Mouse (Mus musculus) gastrocnemius, adult 18-20 months (tissue): ENCODE data around the gene Ncaph2. TPM values are rescaled to one million over a fixed set of nuclear protein-coding genes. Genes with fewer than 3 reads are reported as not detected.
A peak's percentile ranks its signal among the peaks of the same experiment; 100 is the strongest.

Source experiments
- DNase-seq: peaks from one replicate; pipeline ENCODE4 v3.0.0; 2021; ENCODE audit warnings: low spot score
- long read RNA-seq, 2 experiments: library from polyadenylated mRNA; stranded (forward); transcript quantifications; one replicate each; pipeline ENCODE4 v2.0.0; 2021
- total RNA-seq, 2 experiments: library from RNA; stranded (reverse); gene quantifications; 2 replicates each; pipeline ENCODE4 v1.2.3; 2021

The Ncaph2 gene
- total RNA-seq: 10 to 100 TPM; 39.2 to 46.1 TPM
- long read RNA-seq, experiment 1, transcript Ncaph2-209 (20 exons, 3,255 nt): minor isoform, 10 of 87 reads
- long read RNA-seq, experiment 1, transcript Ncaph2-201 (20 exons, 3,223 nt): minor isoform, 6 of 87 reads
- long read RNA-seq, experiment 1, transcript Ncaph2-202 (20 exons, 3,299 nt): major isoform, 49 of 87 reads
- long read RNA-seq, experiment 1, transcript Ncaph2-203 (20 exons, 3,302 nt): minor isoform, 9 of 87 reads
- long read RNA-seq, experiment 1, partial matches to known transcripts: 7 of 87 reads
- long read RNA-seq, experiment 1, other reads (novel, unspliced or antisense): 6 of 87 reads
- long read RNA-seq, experiment 2, transcript Ncaph2-203 (20 exons, 3,302 nt): minor isoform, 13 of 82 reads
- long read RNA-seq, experiment 2, transcript Ncaph2-202 (20 exons, 3,299 nt): major isoform, 44 of 82 reads
- long read RNA-seq, experiment 2, transcript Ncaph2-209 (20 exons, 3,255 nt): minor isoform, 6 of 82 reads
- long read RNA-seq, experiment 2, partial matches to known transcripts: 8 of 82 reads
- long read RNA-seq, experiment 2, other reads (novel, unspliced or antisense): 8 of 82 reads

DNA sequence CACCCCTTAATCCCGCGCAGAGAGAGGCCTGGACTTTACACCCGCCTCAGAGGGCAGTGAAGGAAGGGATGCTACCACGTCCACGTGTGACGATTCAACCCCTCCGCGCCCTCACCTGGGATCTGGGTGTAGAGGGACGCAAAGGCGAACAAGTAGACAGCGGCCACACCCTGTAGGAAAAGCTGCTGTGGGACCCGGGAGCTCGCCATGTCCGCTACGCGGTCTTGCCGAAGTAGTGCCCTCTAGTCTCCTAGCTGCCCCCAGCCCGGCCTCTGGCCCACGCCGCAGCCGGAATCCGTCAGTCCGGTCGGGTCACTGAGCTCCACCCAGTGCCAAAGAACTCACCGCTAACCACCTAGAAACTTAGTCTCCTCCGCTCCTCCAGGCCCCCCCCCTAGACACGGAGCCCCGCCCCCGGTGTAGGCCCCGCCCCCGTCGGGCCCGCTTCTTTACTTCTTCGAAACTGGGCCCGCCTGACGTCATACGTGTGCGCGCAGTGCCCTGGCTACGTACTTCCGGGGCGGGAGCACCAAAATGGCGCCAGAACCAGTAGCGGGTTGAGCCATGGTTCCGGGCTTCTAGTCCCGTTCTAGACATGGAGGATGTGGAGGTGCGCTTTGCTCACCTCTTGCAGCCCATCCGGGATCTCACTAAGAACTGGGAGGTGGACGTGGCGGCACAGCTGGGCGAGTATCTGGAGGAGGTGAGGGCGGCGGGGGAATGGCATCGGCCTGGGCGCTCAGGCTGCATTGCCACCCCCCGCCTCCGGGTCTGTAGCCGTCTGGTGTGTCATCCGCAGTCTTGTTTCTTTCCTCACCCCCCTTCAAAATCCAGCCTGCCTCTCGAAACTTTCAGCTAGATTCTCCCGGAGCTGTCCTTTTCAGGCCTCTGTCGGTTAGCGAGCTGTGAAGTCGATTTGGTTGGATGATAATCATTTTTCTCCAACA lies at the start of gene Ncaph2, which contains the start of gene Lmf2:
Gene Ncaph2 (plus strand): TSS at position 479 of the 947 bp plus-strand sequence.
Gene Lmf2 (minus strand): TSS at position 419 of the 947 bp plus-strand sequence.
- peak; percentile 96 for DNase-seq

DNA sequence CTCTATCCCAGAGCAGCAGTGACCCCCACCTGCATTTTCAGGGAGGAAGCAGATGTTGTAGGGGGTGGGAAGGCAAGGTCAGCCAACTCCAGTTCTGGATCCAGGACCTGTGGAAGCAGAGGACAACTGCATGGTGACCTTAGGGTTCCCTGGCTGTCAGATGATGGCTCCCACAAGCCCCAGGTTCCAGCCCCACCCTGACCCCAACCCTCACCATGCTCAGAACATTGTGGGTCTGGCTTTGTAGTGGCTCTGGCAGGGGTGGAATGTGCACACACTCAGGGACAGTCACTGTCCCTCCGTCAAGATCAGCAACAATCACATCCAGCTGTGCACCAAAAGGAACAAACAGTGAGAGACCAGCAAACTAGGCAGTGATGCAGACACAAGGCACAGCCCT lies 49.6 kb upstream of the Ncaph2 start:
- DNase-seq: no peak

DNA sequence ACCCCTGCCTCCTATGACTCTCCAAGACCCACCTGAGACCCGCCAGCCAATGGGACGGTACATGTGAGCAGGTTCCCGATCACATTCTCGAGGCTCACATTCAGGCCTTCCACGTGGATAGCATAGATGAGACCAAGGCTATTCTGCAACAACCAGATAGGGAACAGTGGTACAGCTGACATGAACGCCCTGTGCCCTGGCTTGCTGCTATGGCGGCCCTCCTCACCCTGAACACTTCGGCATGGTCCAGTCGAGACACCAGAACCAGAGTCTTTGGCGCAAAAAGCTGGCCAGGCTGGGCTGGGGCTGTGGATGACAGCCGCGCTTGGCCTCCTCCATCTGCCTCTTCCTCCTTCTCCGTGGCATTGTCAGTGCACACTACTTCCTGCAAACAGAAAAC lies 48.1 kb upstream of the Ncaph2 start:
- no peak for DNase-seq

DNA sequence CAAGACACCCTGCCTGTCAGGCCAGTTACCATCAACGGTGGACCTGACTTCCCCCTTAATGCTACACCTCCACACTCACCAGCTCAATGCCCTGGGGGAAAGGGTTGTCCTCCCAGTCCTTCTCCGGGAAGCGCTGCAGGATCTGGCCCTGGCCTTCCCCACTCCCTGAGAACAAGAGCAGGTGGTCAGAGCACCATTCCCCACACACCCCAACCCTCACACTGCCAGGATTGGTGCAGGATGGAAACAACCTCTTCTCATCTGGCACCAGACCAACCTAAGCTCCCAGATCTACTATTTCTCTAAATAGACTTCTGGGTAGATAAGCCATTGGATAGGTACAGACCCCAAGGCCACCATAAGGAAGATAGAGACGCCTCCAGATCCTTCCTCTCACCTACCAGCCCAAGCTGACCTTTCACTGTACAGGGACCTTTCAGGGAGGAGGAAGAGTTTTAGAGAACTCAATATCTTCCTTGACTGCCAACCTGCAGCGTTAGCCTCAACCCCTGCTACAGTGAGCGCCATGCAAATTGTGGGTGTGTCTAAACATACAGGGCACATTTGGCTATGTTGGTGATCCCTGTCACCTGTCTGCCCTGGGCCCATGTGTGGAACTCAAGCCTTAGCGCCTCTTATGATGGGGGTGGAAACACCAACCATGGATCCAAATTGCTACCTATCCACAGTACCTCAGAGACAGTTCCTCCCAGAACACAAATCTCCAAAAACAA lies 46.9 kb upstream of the Ncaph2 start:
- DNase-seq: no peak

DNA sequence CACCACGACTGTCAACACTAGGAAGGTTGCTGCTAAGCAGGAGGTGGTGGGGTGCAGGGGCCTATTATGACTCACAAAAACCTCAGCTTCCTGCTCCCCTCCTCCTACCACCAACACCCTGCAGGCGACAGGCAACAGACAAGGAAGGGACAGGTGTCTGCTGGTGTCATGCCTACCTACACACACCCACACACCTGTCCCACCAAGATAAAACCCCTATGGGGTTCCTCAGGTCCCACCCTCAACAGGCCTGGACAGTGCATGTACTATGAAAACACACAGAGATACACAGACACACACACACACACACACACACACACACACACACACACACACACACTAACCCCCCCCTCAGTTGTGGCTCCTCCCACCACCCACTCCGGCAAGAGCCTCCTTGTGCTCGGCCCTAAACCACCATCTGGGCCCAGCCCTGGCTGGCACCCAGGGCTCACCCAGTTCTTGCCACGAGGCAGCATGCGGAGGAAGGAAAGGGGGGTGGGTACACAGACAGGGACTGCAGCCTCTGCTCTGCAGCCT lies 45.5 kb upstream of the Ncaph2 start:
- DNase-seq: no peak

DNA sequence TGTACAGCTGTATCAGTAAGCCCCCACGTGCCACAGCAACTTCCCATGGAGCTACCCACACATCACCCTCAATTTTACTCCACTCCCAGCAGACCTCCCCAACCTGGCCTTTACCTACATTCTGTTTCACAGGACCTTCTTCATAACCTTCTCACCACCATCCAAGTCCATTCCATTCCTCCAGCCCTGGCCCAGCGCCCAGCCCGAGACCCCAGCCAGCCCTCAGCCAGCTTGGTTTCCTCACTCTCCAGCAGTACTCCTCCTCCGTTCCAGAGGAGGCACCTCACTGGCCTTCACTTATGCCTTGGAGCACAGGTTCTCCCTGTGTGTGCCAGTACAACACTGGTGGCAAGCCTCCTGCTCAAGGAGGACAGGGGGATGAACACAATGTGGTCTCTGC lies 42.2 kb upstream of the Ncaph2 start:
- DNase-seq: no peak

DNA sequence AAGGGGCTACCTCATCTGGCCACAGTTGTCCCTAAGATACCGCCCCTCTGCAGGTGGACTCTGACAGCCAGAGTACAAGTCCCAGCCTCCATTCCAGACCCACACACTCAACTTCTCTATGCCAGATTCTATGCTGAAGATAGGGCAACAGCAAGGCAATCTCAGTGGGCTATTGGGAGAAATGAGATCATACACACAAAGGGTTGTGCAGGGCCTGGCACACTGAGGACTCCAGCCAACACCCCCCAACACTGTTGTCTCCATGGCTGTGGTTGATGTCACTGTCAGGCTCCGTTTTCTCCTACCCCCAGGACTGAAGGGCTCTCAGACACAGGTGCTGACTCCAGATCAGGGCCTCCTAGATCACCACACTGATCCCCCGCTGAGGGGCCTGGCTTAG lies 41.4 kb upstream of the Ncaph2 start:
- no peak for DNase-seq

DNA sequence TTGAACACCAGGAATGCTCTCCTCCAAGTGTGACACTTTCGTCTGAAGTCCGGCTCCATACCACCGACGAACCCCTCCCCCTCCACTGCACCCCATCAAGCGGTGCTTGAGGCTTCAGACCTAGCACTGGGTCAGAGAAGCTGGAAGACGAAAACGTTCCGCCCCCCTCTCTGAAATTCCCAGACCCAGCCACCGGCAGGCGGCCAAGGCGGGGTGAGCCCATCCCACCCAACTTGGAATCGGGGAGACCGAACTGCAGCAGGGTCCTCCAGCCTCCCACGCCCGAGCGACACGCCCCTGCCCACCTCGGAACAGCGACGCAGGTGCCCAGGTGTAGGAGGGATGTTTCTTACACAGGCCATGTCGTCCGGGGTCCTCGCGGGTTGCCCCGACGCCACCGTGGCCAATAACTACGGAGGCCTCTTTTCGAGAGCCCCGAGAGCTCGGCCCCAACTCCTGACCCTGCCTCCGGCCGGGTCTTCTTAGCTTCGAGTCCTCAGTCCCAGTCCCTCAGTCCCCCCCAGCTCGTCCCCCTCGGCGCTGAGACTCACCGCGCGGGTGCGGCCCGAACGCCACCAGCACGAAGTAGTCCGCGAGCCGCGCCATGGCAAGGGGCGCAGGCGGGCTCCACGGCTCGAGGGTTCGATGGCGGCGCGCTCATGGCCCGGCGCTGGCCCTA lies 40.9 kb upstream of the Ncaph2 start:
- no peak for DNase-seq

DNA sequence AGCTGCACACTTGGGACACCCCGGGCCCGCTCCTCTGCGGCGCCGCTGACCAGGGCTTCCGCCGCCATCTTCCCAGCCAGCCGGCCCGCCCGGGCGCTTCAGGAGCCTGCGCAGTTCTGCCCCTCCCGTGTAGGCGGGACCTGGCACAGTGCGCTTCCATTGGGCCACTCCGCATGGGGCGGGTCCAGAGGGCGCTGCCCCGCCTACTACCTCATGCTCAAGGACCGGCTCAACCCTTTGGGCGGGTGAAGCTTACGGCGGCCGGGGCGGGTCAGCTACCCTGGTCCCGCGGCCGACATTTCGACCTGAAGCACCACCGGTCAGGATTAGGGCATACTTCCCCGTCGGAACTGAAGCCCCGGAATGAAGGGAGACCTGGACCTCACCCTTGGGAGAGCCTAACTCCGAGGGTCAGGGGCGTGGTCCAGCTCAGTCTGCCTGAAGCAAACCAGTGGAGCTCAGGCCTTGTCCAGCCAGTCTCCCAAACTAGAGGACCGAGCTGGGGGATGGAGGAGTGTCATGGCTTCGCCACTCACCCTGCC lies 40.3 kb upstream of the Ncaph2 start, which contains the start of gene Sbf1:
Gene Sbf1 (minus strand): TSS at position 122 of the 542 bp plus-strand sequence.
- peak; percentile 99 for DNase-seq

DNA sequence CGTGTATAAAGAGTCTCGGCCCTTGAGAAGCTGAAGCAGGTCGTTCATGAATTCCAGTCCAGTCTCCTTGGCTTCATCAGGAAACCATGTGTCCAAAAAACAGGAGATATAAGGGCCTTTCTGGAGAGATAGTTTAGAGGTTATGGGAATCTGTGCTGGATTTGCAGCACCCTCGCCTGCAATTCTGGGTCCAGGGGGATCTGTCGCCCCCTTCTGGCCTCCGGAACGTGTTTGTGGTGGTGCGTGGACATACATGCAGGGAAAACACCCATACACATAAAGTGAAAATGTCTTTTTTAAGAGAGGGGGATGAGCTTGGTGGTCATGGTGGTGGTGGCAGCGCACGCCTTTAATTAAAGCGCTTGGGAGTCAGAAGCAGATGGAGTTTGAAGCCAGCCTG lies 39.4 kb upstream of the Ncaph2 start:
- DNase-seq: no peak

DNA sequence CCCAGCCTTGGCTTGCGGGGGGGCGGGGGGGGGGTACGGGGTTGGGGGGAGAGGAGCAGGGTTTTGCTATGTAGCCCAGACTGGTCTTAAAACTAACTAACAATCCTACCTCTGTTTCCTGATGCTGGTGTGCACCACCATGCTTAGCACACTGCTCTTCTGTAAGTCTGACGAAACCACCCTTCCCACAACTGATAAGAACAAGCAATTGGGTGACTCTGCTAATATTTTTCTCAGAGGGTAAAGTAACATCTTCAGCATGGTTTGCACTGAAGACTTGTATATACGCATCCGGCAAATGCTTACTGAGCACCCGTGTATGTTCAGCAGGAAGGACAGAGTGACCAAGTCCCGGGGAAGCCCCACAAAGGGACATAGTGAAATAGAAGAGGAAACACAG lies 34.3 kb upstream of the Ncaph2 start:
- no peak for DNase-seq

DNA sequence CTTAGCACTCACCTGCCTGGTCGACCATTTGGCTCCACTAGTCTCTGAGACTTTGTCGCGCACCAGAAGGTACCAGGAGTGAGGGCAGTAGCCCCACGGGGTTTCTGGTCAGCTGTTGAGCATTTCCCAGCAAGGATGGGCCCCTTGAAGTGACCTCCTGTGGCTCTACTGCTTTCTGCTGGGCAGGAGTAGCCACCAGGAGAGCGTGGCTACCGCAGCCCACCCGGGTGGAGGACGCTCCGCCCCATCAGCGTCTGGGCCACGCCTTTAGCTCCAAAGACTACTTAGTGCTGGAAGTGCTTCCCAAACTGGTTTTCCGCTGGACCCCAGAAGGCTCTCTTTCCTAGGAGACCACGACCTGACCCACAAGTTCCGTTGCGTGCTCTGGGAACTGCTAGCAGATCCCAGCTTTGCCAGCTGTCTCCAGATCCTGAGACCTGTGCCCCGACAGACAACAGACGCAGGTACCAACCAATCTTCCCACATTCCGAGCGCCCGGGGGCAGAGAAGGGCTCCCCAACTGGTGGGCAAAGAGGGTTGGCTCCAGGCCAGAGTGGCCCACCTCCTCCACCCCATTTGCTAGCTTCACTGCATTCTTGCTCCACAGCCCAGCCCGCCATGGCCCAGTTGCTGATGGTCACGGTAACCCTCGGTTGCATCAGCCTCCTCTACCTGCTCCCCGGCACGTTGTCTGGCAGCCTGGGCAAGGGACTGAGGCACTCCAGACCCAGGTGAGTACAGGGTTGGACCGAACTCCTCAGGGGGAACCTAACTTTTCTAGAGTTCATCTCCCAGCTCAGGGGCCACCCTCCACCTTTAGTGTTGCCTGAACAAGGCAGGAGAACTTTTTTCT lies 32.6 kb upstream of the Ncaph2 start, which contains the start of gene Adm2:
Gene Adm2 (plus strand): TSS at position 51 of the 853 bp plus-strand sequence.
- DNase-seq: no peak

DNA sequence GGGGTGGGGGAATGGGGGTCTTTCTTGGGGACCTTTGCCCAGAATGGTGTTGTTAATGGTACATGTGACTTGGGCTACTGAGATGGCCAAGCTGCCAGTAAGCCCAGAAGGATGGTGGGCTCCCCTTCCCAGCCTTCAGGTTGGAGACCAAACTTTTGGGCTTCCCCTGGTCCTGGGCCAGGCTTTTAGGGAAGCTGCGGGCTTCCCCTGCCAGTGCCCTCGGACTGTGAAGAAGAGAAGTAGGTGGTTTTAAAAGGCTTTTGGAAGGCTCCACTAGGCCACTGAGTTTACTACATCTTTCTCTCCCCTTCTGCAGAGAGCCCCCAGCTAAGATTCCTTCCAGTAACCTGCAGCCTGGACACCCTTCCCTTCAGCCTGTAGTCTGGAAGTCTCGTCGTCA lies 31.9 kb upstream of the Ncaph2 start:
- no peak for DNase-seq

DNA sequence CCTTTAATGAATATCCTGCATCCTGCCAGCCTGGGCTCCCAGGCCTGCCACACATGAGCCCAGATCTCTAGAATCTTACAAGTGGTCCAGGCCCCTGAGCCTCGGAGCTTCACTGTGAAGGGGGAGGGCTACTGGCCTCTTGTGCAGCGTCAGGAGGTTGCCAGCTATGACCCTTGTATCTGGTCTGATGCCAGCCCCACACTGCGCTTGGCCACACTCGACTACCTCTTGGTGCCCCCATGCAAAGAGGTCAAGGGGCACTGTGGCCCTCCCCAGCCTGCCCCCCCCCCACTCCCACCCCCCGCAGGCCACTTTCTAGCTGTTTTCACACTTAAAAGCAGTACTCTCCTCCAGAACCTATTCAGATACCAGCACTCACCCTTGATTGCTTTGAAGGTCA lies 29.1 kb upstream of the Ncaph2 start:
- DNase-seq: no peak

DNA sequence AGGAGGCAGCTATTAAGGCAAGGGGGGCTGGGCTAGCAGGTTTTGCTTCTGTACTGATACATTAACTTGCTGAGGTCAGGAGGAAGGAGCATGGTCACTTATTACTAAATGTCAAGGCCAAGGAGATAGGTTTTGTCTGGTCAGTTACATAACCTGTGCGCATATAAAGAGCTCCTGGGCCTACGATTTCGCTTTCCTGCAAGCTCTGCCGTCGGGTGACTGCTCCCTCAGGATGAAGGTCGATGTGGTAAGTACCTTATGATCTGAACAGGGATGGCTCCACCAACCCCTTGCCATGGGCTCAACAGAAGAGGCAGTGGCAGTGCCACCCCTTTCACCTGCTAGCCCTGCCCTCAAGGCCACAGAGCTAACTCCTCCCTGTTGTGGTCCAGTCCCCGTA lies 21.2 kb upstream of the Ncaph2 start, which contains the start of gene Miox:
Gene Miox (plus strand): TSS at position 128 of the 400 bp plus-strand sequence.
- no peak for DNase-seq

DNA sequence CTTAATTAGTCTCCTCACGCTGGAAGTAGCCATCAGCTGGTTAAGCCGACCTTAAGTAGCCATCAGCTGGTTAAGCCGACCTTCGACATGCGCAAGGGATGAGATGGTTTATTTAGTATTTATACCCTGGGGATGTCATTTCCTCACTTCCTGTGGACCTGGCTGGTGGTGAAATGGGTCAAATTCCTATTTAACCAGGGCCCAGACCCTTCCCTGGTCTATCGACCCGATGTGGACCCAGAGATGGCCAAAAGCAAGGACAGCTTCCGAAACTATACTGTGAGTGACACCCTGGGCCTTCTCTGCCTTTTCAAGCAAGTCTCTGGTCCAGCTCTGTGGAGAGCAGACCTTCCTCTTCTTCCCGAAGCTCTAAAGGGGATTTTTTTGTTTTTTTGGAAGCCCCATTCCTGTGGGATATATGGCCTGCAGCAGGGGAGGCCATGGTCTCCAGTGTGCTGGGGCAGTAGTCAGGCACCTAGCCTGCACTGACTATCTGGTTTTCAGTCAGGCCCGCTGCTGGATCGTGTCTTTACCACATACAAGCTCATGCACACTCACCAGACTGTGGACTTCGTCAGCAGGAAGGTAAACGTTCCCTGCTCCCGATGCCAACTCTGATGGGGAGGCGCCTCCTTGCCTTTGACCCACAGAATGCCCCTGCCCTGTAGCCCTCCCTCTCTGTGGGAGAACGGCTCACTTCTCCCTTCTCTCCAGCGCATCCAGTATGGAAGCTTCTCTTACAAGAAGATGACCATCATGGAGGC lies 20.6 kb upstream of the Ncaph2 start:
- no peak for DNase-seq

DNA sequence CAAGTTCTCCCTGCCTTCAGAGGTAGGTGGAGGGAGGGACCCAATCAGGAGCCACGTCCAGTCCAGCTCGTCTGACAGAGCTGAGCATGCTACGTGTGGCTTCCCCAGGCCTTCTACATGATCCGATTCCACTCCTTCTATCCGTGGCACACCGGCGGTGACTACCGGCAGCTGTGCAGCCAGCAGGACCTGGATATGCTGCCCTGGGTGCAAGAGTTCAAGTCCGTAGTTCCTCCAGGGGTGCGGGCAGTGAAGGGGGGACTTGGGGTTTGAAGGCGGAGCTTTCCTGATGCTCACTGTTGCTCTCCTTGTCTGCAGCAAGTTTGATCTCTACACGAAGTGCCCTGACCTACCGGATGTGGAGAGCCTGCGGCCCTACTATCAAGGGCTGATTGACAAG lies 19.1 kb upstream of the Ncaph2 start:
- DNase-seq: no peak

DNA sequence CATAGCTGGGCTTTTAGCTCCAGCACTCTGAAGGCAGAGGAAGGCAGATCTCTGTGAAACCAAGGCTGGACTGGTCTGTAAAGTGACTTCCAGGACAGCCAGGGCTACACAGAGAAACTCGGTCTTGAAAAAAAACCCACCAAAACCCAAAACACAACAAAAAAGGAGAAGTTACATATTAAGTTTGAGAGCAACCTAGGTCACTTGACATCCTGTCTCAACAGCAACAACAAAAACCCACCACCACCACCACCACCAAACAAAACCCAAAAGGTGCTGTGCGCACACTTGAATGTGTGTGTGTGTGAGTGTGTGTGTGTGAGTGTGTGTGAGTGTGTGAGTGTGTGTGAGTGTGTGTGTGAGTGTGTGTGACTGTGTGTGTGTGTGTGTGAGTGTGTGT lies 15.8 kb upstream of the Ncaph2 start:
- no peak for DNase-seq
